Mouse (Mus musculus) bone marrow, adult 2 months (tissue): ENCODE data around the gene Dnajc25.

Experiments
- CTCF ChIP-seq: fragments of 200-500 bp; IDR thresholded peaks from 2 replicates; pipeline ENCODE4 v1.5.1; 2011; ENCODE audit warnings: low read length, control low read depth; ENCODE audit not compliant: control insufficient read depth, insufficient read depth
- POLR2A ChIP-seq: fragments of 200-500 bp; IDR thresholded peaks from 2 replicates; pipeline ENCODE4 v1.6.1; 2011; ENCODE audit warnings: low read depth, mild to moderate bottlenecking, control low read depth, low read length, borderline replicate concordance; ENCODE audit not compliant: control insufficient read depth

GRCm38 (mm10) chr4:58990609-58991434 is 4.0 kb upstream of the Dnajc25 start:
- TF ChIP-seq POLR2A, result no peak
- no peak for TF ChIP-seq CTCF
